Mouse (Mus musculus) forebrain, postnatal 0 days (tissue): ENCODE results near the gene Usp30. TPM values are rescaled to one million over a fixed set of nuclear protein-coding genes. Genes with fewer than 3 reads are reported as not detected.

Source experiments
- ATAC-seq: fragments of 200-750 bp; cut with Nextera tagmentation; 2 replicates; pipeline ENCODE4 v1.8.0; 2017; ENCODE audit warnings: mild to moderate bottlenecking, moderate library complexity
- DNase-seq: peaks from one replicate; pipeline ENCODE4 v3.0.0-alpha.2; 2015
- H3K27ac ChIP-seq: fragments of 300-500 bp; sonication (generic); 2 replicates; pipeline ENCODE4 v1.5.1; 2014; ENCODE audit warnings: low read depth, mild to moderate bottlenecking, antibody characterized with exemption, low read length, moderate library complexity, mixed read lengths
- H3K27me3 ChIP-seq: fragments of 300-500 bp; sonication (generic); 2 replicates; pipeline ENCODE4 v1.6.1; 2014; ENCODE audit warnings: mild to moderate bottlenecking, low read length, mixed read lengths; ENCODE audit not compliant: insufficient read depth
- H3K36me3 ChIP-seq: fragments of 300-500 bp; sonication (generic); 2 replicates; pipeline ENCODE4 v1.6.1; 2014; ENCODE audit warnings: mild to moderate bottlenecking, moderate library complexity; ENCODE audit not compliant: insufficient read depth
- H3K4me1 ChIP-seq: fragments of 300-500 bp; sonication (generic); 2 replicates; pipeline ENCODE4 v1.6.1; 2014; ENCODE audit warnings: antibody characterized with exemption; ENCODE audit not compliant: insufficient read depth
- H3K4me2 ChIP-seq: fragments of 300-500 bp; sonication (generic); 2 replicates; pipeline ENCODE4 v1.6.1; 2014; ENCODE audit warnings: low read depth, mild to moderate bottlenecking, moderate library complexity
- H3K4me3 ChIP-seq: fragments of 300-500 bp; sonication (generic); 2 replicates; pipeline ENCODE4 v1.5.1; 2014; ENCODE audit warnings: low read depth, low read length, mixed read lengths
- H3K9ac ChIP-seq: fragments of 300-500 bp; sonication (generic); 2 replicates; pipeline ENCODE4 v1.6.1; 2014; ENCODE audit warnings: mild to moderate bottlenecking
- H3K9me3 ChIP-seq: fragments of 300-500 bp; sonication (generic); 2 replicates; pipeline ENCODE4 v1.6.1; 2016; ENCODE audit warnings: low read length
- CTCF ChIP-seq: sonication (generic); IDR thresholded peaks from 2 replicates; pipeline ENCODE4 v1.5.1; 2016; ENCODE audit warnings: antibody characterized with exemption, control low read depth, low read depth
- WGBS: fragments of 180-500 bp; shearing (Covaris S2); extraction: QIAGEN DNeasy Blood & Tissue Kit; methylation state at CpG from one replicate; pipeline ENCODE4 v1.1.7; 2014; 5-methylcytosine and 5-hydroxymethylcytosine counted together
- polyA plus RNA-seq: library from polyadenylated mRNA; unstranded; fragments of >200 nt; fragmentation: Nextera tagmentation; extraction: Ambion mirVana; gene quantifications from 2 replicates; pipeline ENCODE4 v1.2.1, GENCODE M21; 2015
- total RNA-seq: library from RNA; depleted of rRNA; stranded (reverse); fragments of >200 nt; gene quantifications from 2 replicates; pipeline ENCODE4 v1.2.3, GENCODE M21; 2014

Usp30 gene
- total and polyA plus RNA-seq, 2 experiments from 2014 or later, result 18.0 to 47.7 TPM

DNA sequence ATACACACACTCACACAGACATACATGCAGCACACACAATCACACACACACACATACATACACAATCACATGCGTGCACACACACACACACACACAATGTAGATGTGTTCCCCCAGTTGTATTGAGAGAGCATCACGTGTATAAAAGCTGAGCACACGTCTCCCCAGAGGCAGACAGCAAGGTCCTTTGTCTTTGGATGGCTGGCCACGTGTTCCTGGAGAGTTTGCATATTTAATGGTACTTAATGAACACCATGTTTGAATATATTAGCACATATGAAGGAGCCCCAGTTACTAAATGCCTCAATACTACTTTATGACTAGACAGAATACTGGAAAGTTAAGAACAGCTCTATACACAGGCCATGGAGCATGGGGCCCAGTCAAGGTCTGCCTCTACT lies 1.3 kb upstream of the Usp30 start:
- DNase-seq (no peak), ATAC-seq (peak; percentile 59; the same call in 1 of the 2 replicates)
- Histone ChIP-seq H3K4me1 (no peaks in the 10 kb centered on the region), H3K4me2 (no peak overlapping the region), H3K27me3 (no peaks in the 10 kb centered on the region), H3K4me3 (no peak overlapping the region), H3K9ac (no peak overlapping the region), H3K27ac (no peak overlapping the region), H3K9me3 (no peaks in the 10 kb centered on the region), H3K36me3 (peaks cover 35% of the 10 kb centered on the region)
- 51% methylated on average over 4 of the region's 4 CpGs for WGBS
- no peak for TF ChIP-seq CTCF

DNA sequence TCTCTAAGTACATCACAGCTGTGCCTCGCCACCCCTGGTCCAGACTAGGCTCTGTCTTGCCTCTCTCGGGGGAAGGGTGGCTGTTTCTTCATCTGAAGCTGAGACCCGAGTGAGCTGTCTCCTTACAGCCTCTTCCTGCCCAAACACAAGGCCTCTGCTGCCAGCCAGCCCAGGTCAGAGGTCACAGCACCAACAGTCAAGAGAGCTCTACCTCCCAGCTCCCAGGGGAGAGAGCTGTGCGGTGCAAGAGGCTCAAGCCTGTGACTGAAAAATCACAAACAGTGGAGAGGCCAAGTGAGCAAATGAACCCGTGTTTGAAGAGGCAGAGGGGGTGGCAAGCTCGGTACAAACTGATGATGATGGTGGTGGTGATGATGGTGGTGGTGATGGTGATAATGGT lies 1.3 kb downstream of the Usp30 start:
- 65% methylated on average over 6 of the region's 6 CpGs for WGBS
- Histone ChIP-seq H3K9me3 (no peaks in the 10 kb centered on the region), H3K4me3 (no peak overlapping the region), H3K4me1 (no peaks in the 10 kb centered on the region), H3K27ac (no peak overlapping the region), H3K27me3 (no peaks in the 10 kb centered on the region), H3K4me2 (no peak overlapping the region), H3K36me3 (peaks cover 21% of the 10 kb centered on the region), H3K9ac (no peak overlapping the region)
- TF ChIP-seq CTCF, result no peak
- no peak for DNase-seq
- ATAC-seq, result no peak

DNA sequence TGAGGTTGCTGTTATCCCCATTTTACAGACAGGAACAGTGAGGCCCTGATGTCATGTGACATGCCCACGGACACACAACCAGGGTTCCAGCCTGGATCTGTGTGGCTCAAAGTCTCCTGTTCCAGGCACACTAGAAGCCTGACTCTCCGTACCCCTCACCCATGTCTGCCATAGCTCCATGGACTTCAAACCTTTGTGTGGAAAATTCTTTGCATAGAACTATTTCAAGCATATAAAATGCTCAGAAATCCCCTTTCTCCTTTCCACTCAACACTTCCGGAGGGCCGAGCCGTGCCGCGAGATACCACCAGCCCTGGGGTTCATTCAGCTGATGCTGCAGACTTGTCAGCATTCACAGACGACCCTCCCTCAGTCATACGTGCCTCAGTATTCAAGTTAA lies 2.3 kb downstream of the Usp30 start:
- WGBS, result 85% methylated on average over 9 of the region's 9 CpGs
- no peak overlapping the region for H3K4me2 ChIP-seq
- no peaks in the 10 kb centered on the region for H3K4me1 ChIP-seq
- H3K27ac ChIP-seq, result no peak overlapping the region
- H3K36me3 ChIP-seq, result peaks cover 19% of the 10 kb centered on the region
- no peaks in the 10 kb centered on the region for H3K9me3 ChIP-seq
- no peak overlapping the region for H3K4me3 ChIP-seq
- DNase-seq, result no peak
- TF ChIP-seq CTCF, result no peak
- H3K27me3 ChIP-seq, result no peaks in the 10 kb centered on the region
- no peak for ATAC-seq
- H3K9ac ChIP-seq, result no peak overlapping the region

DNA sequence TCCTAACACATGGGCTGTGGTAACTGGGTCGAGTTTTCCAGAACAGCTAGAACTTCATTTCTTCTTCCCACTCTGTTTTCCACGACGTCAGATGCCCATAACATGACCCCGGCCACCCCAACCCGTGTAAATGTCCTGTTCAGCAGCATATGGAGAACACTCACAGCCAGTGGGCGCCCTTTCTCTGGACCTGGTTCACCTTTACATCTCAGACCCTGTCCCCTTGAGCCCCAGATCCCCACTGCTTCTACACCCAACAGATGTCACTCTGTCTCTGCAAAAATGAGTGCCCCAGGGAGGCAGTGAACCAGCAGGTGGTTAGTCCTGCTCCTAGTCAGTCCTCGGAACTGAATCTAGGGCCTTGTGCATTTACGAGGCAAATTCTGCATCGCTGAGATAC lies 2.7 kb downstream of the Usp30 start:
- 80% methylated on average over 9 of the region's 9 CpGs for WGBS
- H3K4me2 ChIP-seq, result no peak overlapping the region
- H3K9me3 ChIP-seq, result no peaks in the 10 kb centered on the region

DNA sequence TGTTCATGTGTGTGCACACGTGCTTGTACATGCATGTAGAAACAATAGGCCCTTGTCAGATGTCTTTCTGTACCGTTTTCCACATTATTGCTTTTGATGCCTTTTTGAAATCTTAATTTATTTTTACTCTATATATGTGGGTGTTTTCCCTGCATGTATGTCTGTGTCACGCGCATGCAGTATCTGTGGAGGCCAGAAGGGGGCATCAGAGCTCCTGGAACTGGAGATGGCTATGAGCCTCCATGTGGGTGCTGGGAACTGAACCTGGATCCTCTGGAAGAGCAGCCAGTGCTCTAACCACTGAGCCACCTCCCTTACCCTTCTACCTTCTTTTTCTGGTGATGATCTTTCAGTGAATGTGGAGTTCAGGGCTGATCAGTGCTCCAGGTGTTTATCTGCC lies 5.6 kb downstream of the Usp30 start:
- no peak for ATAC-seq
- no peak for DNase-seq
- H3K36me3 ChIP-seq, result no peaks in the 10 kb centered on the region
- WGBS, result 94% methylated on average over 4 of the region's 4 CpGs
- H3K9ac ChIP-seq, result no peak overlapping the region
- H3K27ac ChIP-seq, result no peak overlapping the region
- H3K4me2 ChIP-seq, result no peak overlapping the region
- no peaks in the 10 kb centered on the region for H3K27me3 ChIP-seq
- no peaks in the 10 kb centered on the region for H3K4me1 ChIP-seq
- no peak overlapping the region for H3K4me3 ChIP-seq
- no peak for TF ChIP-seq CTCF
- no peaks in the 10 kb centered on the region for H3K9me3 ChIP-seq

More for the DNA sequence above, 2.7 kb downstream of the Usp30 start:
- Histone ChIP-seq H3K27ac (no peak overlapping the region), H3K4me1 (no peaks in the 10 kb centered on the region), H3K4me3 (no peak overlapping the region), H3K27me3 (no peaks in the 10 kb centered on the region), H3K36me3 (peaks cover 15% of the 10 kb centered on the region), H3K9ac (no peak overlapping the region)
- ATAC-seq (no peak), DNase-seq (no peak)
- no peak for TF ChIP-seq CTCF

DNA sequence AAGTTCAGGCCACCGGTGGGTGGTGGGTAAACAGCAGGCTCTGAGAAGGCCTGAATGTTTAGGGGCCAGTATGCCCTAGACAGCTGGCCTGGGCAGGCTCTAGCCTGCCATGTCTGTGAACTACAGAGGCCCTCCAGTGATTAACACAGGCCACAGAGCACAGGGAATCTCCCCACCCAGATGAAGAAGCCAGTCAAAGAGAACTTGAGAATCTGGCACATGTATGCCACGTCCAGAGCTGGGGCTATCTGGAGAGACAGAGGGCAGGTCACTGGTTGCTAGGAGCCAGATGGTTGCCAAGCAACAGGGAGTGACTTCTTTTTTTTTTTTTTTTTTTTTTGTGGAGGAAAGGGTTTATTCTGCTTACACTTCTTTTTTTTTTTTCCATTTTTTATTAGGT lies 7.0 kb downstream of the Usp30 start:
- no peaks in the 10 kb centered on the region for H3K36me3 ChIP-seq
- no peak overlapping the region for H3K9ac ChIP-seq
- H3K9me3 ChIP-seq, result no peaks in the 10 kb centered on the region
- no peak overlapping the region for H3K27ac ChIP-seq
- no peak for TF ChIP-seq CTCF
- ATAC-seq (no peak), DNase-seq (no peak)
- H3K4me2 ChIP-seq, result no peak overlapping the region
- no peaks in the 10 kb centered on the region for H3K4me1 ChIP-seq
- H3K27me3 ChIP-seq, result no peaks in the 10 kb centered on the region
- 53% methylated on average over 2 of the region's 2 CpGs for WGBS
- H3K4me3 ChIP-seq, result no peak overlapping the region

DNA sequence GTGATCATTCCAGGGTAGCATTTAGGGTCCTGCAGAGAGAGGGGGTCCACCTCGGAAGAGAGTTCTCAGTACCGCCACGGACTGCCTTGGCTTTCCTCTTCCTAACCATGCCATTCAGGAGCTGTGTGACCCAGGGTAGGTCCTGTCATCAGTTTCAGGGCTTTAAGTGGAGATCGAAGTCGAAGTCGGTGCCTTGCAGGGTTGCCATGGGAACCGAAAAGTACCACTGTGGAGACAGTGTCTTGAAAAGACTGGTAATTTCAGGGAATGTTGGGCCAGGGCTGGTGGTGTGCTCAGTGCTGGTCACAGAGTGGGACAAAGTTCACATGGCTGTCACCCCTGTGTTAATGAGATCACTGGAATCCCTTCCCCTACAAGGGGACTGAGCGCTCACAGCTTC lies 11.7 kb downstream of the Usp30 start:
- DNase-seq, result peak; percentile 33
- 52% methylated on average over 8 of the region's 8 CpGs for WGBS
- no peaks in the 10 kb centered on the region for H3K4me1 ChIP-seq
- peak; percentile 54 for ATAC-seq
- no peaks in the 10 kb centered on the region for H3K27me3 ChIP-seq
- no peak for TF ChIP-seq CTCF
- H3K9me3 ChIP-seq, result no peaks in the 10 kb centered on the region
- H3K27ac ChIP-seq, result no peak overlapping the region
- no peaks in the 10 kb centered on the region for H3K36me3 ChIP-seq
- H3K4me3 ChIP-seq, result no peak overlapping the region
- no peak overlapping the region for H3K4me2 ChIP-seq
- H3K9ac ChIP-seq, result no peak overlapping the region

DNA sequence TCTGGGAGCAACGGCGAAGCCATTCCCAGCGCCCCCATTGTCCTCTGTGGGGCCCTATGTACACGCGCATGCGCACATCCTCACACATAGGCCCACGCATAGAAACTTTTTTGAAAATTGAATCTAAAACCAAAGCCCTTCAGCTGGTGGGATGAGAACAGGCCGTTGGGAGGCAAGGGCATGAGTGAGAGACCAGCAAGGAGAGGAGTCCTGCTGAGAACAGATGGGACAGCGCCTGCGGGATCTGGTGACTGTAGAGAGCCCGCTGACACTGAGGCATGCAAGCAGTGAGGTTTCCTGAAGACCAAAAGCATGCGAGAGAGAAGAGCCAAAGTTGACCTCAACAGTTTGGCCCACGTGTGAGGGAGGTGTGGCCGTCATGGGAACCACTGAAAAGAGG lies 20.2 kb downstream of the Usp30 start:
- DNase-seq, result no peak
- WGBS, result 84% methylated on average over 14 of the region's 14 CpGs
- no peak overlapping the region for H3K4me2 ChIP-seq
- no peaks in the 10 kb centered on the region for H3K27me3 ChIP-seq
- H3K9ac ChIP-seq, result no peak overlapping the region
- no peak for TF ChIP-seq CTCF
- 0 out of 2 replicates have a peak, but pooled peaks cover 4% of the 10 kb centered on the region for H3K4me1 ChIP-seq
- H3K4me3 ChIP-seq, result no peak overlapping the region
- H3K27ac ChIP-seq, result no peak overlapping the region
- no peak for ATAC-seq
- no peaks in the 10 kb centered on the region for H3K36me3 ChIP-seq
- H3K9me3 ChIP-seq, result no peaks in the 10 kb centered on the region
